10 mouse cellular contexts compared by ENCODE assay signal in genomic region chr12:87277251-87277650, GRCm38 (mm10). TPM values are rescaled to one million over a fixed set of nuclear protein-coding genes. Genes with fewer than 3 reads are reported as not detected.
DNase-seq lines count a peak whose midpoint lies in the region; ATAC-seq and TF ChIP-seq lines count a peak whose summit lies in the region.
"Not testable (repeated sequence)": the region's sequence is repeated elsewhere in the genome, so short reads cannot be mapped to it uniquely, and the experiment has no call there.
"Had no signal": no experiment of that assay in that cellular context is flagged by ENCODE, and none has a peak within 500 bp of the region (broad histone marks: within the 10 kb centered on the region; RNA-seq: fewer than 3 reads in every experiment).

No protein-coding gene starts in this region.

- not testable (repeated sequence) for H3K9ac ChIP-seq in ES-Bruce4 (ENCODE audit: low read depth, poor library complexity, severe bottlenecking); MEL (ENCODE audit: control insufficient read depth, low read depth, low read length, poor library complexity, severe bottlenecking); heart, embryonic 12.5 days; heart, embryonic 15.5 days

- not testable (repeated sequence) for TF ChIP-seq RAD21 in MEL (IDR thresholded peaks at IDR 0.05; ENCODE audit: low read depth, low read length)

- TF ChIP-seq CTCF in ES-Bruce4 (IDR thresholded peaks at IDR 0.05; ENCODE audit: low read depth, low read length); MEL (IDR thresholded peaks at IDR 0.05 in 2 of 3, conservative IDR thresholded peaks at IDR 0.05 in 1 of 3; ENCODE audit: control insufficient read depth in 1 of 3, insufficient read depth in 1 of 3, low read depth in 2 of 3, low read length in 3 of 3, poor library complexity in 1 of 3, severe bottlenecking in 1 of 3): not testable (repeated sequence)

- TF ChIP-seq POLR2A in ES-Bruce4 (IDR thresholded peaks at IDR 0.05; ENCODE audit: insufficient read depth, low read length); MEL (IDR thresholded peaks at IDR 0.05; ENCODE audit: control insufficient read depth in 1 of 2, insufficient read depth in 1 of 2, low read depth in 1 of 2, low read length in 2 of 2, poor library complexity in 1 of 2): not testable (repeated sequence)

- H3K4me3 ChIP-seq in ES-Bruce4 (ENCODE audit: low read depth, low read length); MEL (ENCODE audit: control insufficient read depth in 1 of 2, insufficient read depth in 1 of 2, low read depth in 2 of 2, low read length in 2 of 2); heart, embryonic 10.5 days; heart, embryonic 12.5 days; heart, embryonic 15.5 days: not testable (repeated sequence)

- ATAC-seq in heart, embryonic 12.5 days (ENCODE audit: insufficient number of reproducible peaks, low FRiP score); heart, embryonic 15.5 days (replicated peaks; ENCODE audit: insufficient number of reproducible peaks, insufficient read depth, low FRiP score, low read depth): not testable (repeated sequence)

- not testable (repeated sequence) for DNase-seq in MEL (ENCODE audit: low read depth, low spot score); heart, embryonic 10.5 days (ENCODE audit: low spot score)

- H3K27me3 ChIP-seq in ES-Bruce4 (ENCODE audit: control insufficient read depth, insufficient read depth, low read length, poor library complexity, severe bottlenecking); MEL (ENCODE audit: control insufficient read depth in 1 of 2, insufficient read depth in 2 of 2, low read length in 2 of 2); heart, embryonic 10.5 days (ENCODE audit: insufficient read depth, poor library complexity, severe bottlenecking); heart, embryonic 12.5 days (replicated peaks); heart, embryonic 15.5 days: not testable (repeated sequence)

- peak overlapping the region; percentile 86; the same call in 1 of the 2 replicates for H3K27ac ChIP-seq in ES-Bruce4 (ENCODE audit: insufficient read depth, low read length)
- H3K27ac ChIP-seq in MEL (ENCODE audit: control insufficient read depth, low read depth, low read length) = not testable (repeated sequence)
- 0 out of 2 replicates have a peak overlapping the region, but pooled peaks have one; percentile 11 for H3K27ac ChIP-seq in heart, embryonic 10.5 days
- peak overlapping the region; percentile 40; the same call in 1 of the 2 replicates for H3K27ac ChIP-seq in heart, embryonic 12.5 days (ENCODE audit: poor library complexity, severe bottlenecking)
- H3K27ac ChIP-seq in heart, embryonic 15.5 days = 0 out of 2 replicates have a peak overlapping the region, but pooled peaks have one; percentile 78

- TF ChIP-seq EP300 in ES-Bruce4 (IDR thresholded peaks at IDR 0.05; ENCODE audit: insufficient read depth, low read depth, low read length); MEL (IDR thresholded peaks at IDR 0.05; ENCODE audit: low read depth in 1 of 2, low read length in 2 of 2): not testable (repeated sequence)

- H3K4me2 ChIP-seq in heart, embryonic 12.5 days; heart, embryonic 15.5 days: not testable (repeated sequence)

- 83% methylated on average over 4 of the region's 4 CpGs for WGBS in heart, embryonic 10.5 days
- WGBS in heart, embryonic 12.5 days = 80% methylated on average over 4 of the region's 4 CpGs
- 86% methylated on average over 4 of the region's 4 CpGs for WGBS in heart, embryonic 15.5 days

- H3K36me3 ChIP-seq in ES-Bruce4 (ENCODE audit: control insufficient read depth, insufficient read depth, low read length, poor library complexity, severe bottlenecking) (peaks cover 25% of the 10 kb centered on the region), MEL (ENCODE audit: control insufficient read depth in 1 of 2, insufficient read depth in 2 of 2, low read length in 2 of 2) (peaks cover 6 to 14% of the 10 kb centered on the region in 2 experiments)
- peaks cover 50% of the 10 kb centered on the region for H3K36me3 ChIP-seq in heart, embryonic 10.5 days
- peaks cover 40% of the 10 kb centered on the region for H3K36me3 ChIP-seq in heart, embryonic 12.5 days
- H3K36me3 ChIP-seq in heart, embryonic 15.5 days = peaks cover 28% of the 10 kb centered on the region

- H3K9me3 ChIP-seq in ES-Bruce4 (replicated peaks; ENCODE audit: control insufficient read depth, insufficient read depth, low read length, poor library complexity, severe bottlenecking); MEL (replicated peaks; ENCODE audit: insufficient read depth, low read length); heart, embryonic 10.5 days; heart, embryonic 12.5 days (replicated peaks); heart, embryonic 15.5 days (replicated peaks): not testable (repeated sequence)

- H3K4me1 ChIP-seq in ES-Bruce4 (ENCODE audit: control insufficient read depth, insufficient read depth, low read length) = not testable (repeated sequence)
- peaks cover 2 to 14% of the 10 kb centered on the region in 2 experiments; a peak in 3 of 4 replicates for H3K4me1 ChIP-seq in MEL (ENCODE audit: control insufficient read depth in 1 of 2, insufficient read depth in 2 of 2, low read length in 2 of 2)
- peaks cover 33% of the 10 kb centered on the region for H3K4me1 ChIP-seq in heart, embryonic 10.5 days
- peaks cover 39% of the 10 kb centered on the region for H3K4me1 ChIP-seq in heart, embryonic 12.5 days (replicated peaks)
- H3K4me1 ChIP-seq in heart, embryonic 15.5 days (replicated peaks) = peaks cover 26% of the 10 kb centered on the region

- H3K79me2 ChIP-seq in MEL (ENCODE audit: control insufficient read depth, insufficient read depth, low read length, poor library complexity) = not testable (repeated sequence)

TF ChIP-seq in MEL, 35 proteins besides CTCF, POLR2A, EP300 and RAD21:
- TF ChIP-seq ZNF384 (IDR thresholded peaks at IDR 0.05; ENCODE audit: low read depth, low read length) = peak; percentile 64
TF ChIP-seq in MEL: peak in this region for 1; not testable (repeated sequence) for 34.

RNA-seq across cellular contexts. Expression of gene Ahsa1, which starts 11.0 kb away (rescaled TPM):
- polyA plus RNA-seq in ES-Bruce4 (2011; ENCODE audit: insufficient read depth, insufficient read length, low read depth, missing spikeins) (195 and 198 TPM in 2 replicates), MEL (2012; ENCODE audit: insufficient read depth in 1 of 2, insufficient read length in 2 of 2, low read depth in 1 of 2, low replicate concordance in 2 of 2, missing spikeins in 1 of 2) (100 to 1,000 TPM in 1 of 2 experiments, not detected in 1; 403 TPM)
- 414 and 424 TPM in 2 replicates for total RNA-seq in MEL (2012; rRNA removed)
- 237 and 277 TPM in 2 replicates for polyA plus RNA-seq in heart, embryonic 10.5 days (2016; fragmentation: Nextera tagmentation; extraction: Ambion mirVana)
- 190 and 196 TPM in 2 replicates for polyA plus RNA-seq in heart, embryonic 12.5 days (2016; fragmentation: Nextera tagmentation; extraction: Ambion mirVana)
- 175 and 176 TPM in 2 replicates for polyA plus RNA-seq in heart, embryonic 15.5 days (2015; fragmentation: Nextera tagmentation; extraction: Ambion mirVana)

RNA-seq across cellular contexts. Expression of gene Vipas39, which starts 11.2 kb away (rescaled TPM):
- polyA plus RNA-seq in ES-Bruce4 (2011; ENCODE audit: insufficient read depth, insufficient read length, low read depth, missing spikeins) = 31.0 and 33.8 TPM in 2 replicates
- 18.2 and 19.7 TPM in 2 replicates for total RNA-seq in MEL (2012; rRNA removed)
- polyA plus RNA-seq in MEL (2012; ENCODE audit: insufficient read depth in 1 of 2, insufficient read length in 2 of 2, low read depth in 1 of 2, low replicate concordance in 2 of 2, missing spikeins in 1 of 2) = 10 to 100 TPM in 1 of 2 experiments, not detected in 1; 23.0 TPM
- 37.4 and 39.7 TPM in 2 replicates for polyA plus RNA-seq in heart, embryonic 10.5 days (2016; fragmentation: Nextera tagmentation; extraction: Ambion mirVana)
- 29.6 and 31.8 TPM in 2 replicates for polyA plus RNA-seq in heart, embryonic 12.5 days (2016; fragmentation: Nextera tagmentation; extraction: Ambion mirVana)
- polyA plus RNA-seq in heart, embryonic 15.5 days (2015; fragmentation: Nextera tagmentation; extraction: Ambion mirVana) = 29.8 and 37.7 TPM in 2 replicates

RNA-seq across cellular contexts. Expression of gene Ism2, which starts 22.3 kb away (rescaled TPM):
- polyA plus RNA-seq in ES-Bruce4 (2011; ENCODE audit: insufficient read depth, insufficient read length, low read depth, missing spikeins) = 5.5 and 5.9 TPM in 2 replicates
- not detected in 2 replicates for total RNA-seq in MEL (2012; rRNA removed)
- not detected for polyA plus RNA-seq in MEL (2012; ENCODE audit: insufficient read depth in 1 of 2, insufficient read length in 2 of 2, low read depth in 1 of 2, low replicate concordance in 2 of 2, missing spikeins in 1 of 2)
- polyA plus RNA-seq in heart, embryonic 10.5 days (2016; fragmentation: Nextera tagmentation; extraction: Ambion mirVana) = 0.71 and 0.84 TPM in 2 replicates
- 0.92 and 1.1 TPM in 2 replicates for polyA plus RNA-seq in heart, embryonic 12.5 days (2016; fragmentation: Nextera tagmentation; extraction: Ambion mirVana)
- polyA plus RNA-seq in heart, embryonic 15.5 days (2015; fragmentation: Nextera tagmentation; extraction: Ambion mirVana) = 0.44 and 0.58 TPM in 2 replicates
- total RNA-seq: adrenal gland, adult 2 months; adrenal gland, postnatal 25 days; common myeloid progenitor, adult 5-6 weeks had no signal
- polyA plus RNA-seq: CD4-positive, CD25-positive, alpha-beta regulatory T cell, adult 4 months; G1E had no signal

RNA-seq across cellular contexts. Expression of gene Noxred1, which starts 38.7 kb away (rescaled TPM):
- polyA plus RNA-seq in ES-Bruce4 (2011; ENCODE audit: insufficient read depth, insufficient read length, low read depth, missing spikeins) (4.8 and 6.1 TPM in 2 replicates), MEL (2012; ENCODE audit: insufficient read depth in 1 of 2, insufficient read length in 2 of 2, low read depth in 1 of 2, low replicate concordance in 2 of 2, missing spikeins in 1 of 2) (under 1 TPM in 1 of 2 experiments, not detected in 1; 0.17 TPM)
- total RNA-seq in MEL (2012; rRNA removed) = 0.19 and 0.23 TPM in 2 replicates
- 0.80 and 0.90 TPM in 2 replicates for polyA plus RNA-seq in heart, embryonic 10.5 days (2016; fragmentation: Nextera tagmentation; extraction: Ambion mirVana)
- 0.42 and 1.5 TPM in 2 replicates for polyA plus RNA-seq in heart, embryonic 12.5 days (2016; fragmentation: Nextera tagmentation; extraction: Ambion mirVana)
- polyA plus RNA-seq in heart, embryonic 15.5 days (2015; fragmentation: Nextera tagmentation; extraction: Ambion mirVana) = 0.47 and 0.74 TPM in 2 replicates
- total RNA-seq: common myeloid progenitor, adult 5-6 weeks had no signal
- polyA plus RNA-seq: adrenal gland, adult 2 months; G1E had no signal
